Mouse (Mus musculus): ENCODE measurements around the gene Cdk5r2.

DNA sequence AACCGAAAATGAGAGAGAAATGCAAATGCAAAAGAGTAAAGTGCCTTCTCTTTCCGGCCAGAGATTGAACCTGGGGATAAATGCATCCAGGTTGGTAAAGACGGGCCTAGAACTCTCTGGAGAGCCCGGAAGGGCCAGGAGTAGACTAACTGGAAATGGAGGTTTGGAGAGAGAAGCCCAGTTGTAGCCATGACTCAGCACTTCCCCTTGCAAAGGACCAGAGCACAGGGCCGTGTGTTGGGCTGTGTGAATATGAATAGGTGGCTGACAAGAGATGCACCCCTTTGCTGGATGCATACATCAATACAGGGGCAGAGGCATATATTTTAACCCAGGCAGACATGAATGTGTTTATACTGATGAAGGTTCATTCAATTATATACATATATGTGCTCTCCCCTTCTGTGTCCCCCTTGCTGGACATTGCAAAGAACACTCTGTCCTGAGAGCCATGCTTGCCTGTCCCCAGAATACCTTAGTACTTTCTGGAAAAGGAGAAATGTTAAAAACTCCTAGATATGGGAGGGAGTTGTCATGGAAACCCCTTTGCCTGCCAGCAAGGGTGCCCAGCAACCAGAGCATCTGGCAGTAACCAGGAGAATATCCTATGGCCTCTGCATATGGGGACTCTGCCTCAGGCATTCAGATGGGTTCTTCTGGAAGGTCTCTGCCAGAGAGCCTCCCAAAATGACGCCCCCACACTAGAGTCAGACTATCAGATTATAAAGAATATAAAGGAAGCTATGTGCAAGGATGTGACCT, 4.7 kb downstream of the Cdk5r2 start:
- TF ChIP-seq GATA1 (IDR thresholded peaks at IDR 0.05; ENCODE audit: low read length) (no peak), TAL1 (IDR thresholded peaks at IDR 0.05; ENCODE audit: low read length) (no peak)

All from erythroblast, embryonic 14.5 days (primary cell).